Mouse (Mus musculus) heart, embryonic 15.5 days (tissue): ENCODE measurements around the gene Rab13. TPM values are rescaled to one million over a fixed set of nuclear protein-coding genes. Genes with fewer than 3 reads are reported as not detected.

ENCODE experiments used
- ATAC-seq: fragments of 200-750 bp; cut with Nextera tagmentation; replicated peaks from 2 replicates; pipeline ENCODE4 v1.8.0; 2017; ENCODE audit warnings: low read depth, moderate TSS enrichment; ENCODE audit not compliant: insufficient number of reproducible peaks, insufficient read depth, low FRiP score
- H3K27ac ChIP-seq: fragments of 300-500 bp; sonication (generic); 2 replicates; pipeline ENCODE4 v1.5.1; 2015; ENCODE audit warnings: mild to moderate bottlenecking, inconsistent platforms
- H3K27me3 ChIP-seq: fragments of 300-500 bp; sonication (generic); 2 replicates; pipeline ENCODE4 v1.6.1; 2015; ENCODE audit warnings: inconsistent platforms
- H3K36me3 ChIP-seq: fragments of 300-500 bp; sonication (generic); 2 replicates; pipeline ENCODE4 v1.6.1; 2015; ENCODE audit warnings: mild to moderate bottlenecking, inconsistent platforms
- H3K4me1 ChIP-seq: fragments of 300-500 bp; sonication (generic); replicated peaks from 2 replicates; pipeline ENCODE4 v1.6.1; 2015; ENCODE audit warnings: inconsistent platforms
- H3K4me2 ChIP-seq: fragments of 300-500 bp; sonication (generic); 2 replicates; pipeline ENCODE4 v1.6.1; 2015; ENCODE audit warnings: inconsistent platforms, mild to moderate bottlenecking, moderate library complexity
- H3K4me3 ChIP-seq: fragments of 300-500 bp; sonication (generic); 2 replicates; pipeline ENCODE4 v1.5.1; 2015; ENCODE audit warnings: mild to moderate bottlenecking, inconsistent platforms
- H3K9ac ChIP-seq: fragments of 300-500 bp; sonication (generic); 2 replicates; pipeline ENCODE4 v1.6.1; 2015; ENCODE audit warnings: mild to moderate bottlenecking, inconsistent platforms
- H3K9me3 ChIP-seq: fragments of 300-500 bp; sonication (generic); replicated peaks from 2 replicates; pipeline ENCODE4 v1.6.1; 2016; ENCODE audit warnings: inconsistent platforms
- WGBS: fragments of 180-500 bp; shearing (Covaris S2); methylation state at CpG from one replicate; pipeline ENCODE4 v1.1.7; 2015; ENCODE audit warnings: mixed read lengths; 5-methylcytosine and 5-hydroxymethylcytosine counted together
- polyA plus RNA-seq: library from polyadenylated mRNA; unstranded; fragments of >200 nt; fragmentation: Nextera tagmentation; extraction: Ambion mirVana; gene quantifications from 2 replicates; pipeline ENCODE4 v1.2.1, GENCODE M21; 2015

Rab13 gene
- 22.1 and 24.0 TPM in 2 replicates for polyA plus RNA-seq

DNA sequence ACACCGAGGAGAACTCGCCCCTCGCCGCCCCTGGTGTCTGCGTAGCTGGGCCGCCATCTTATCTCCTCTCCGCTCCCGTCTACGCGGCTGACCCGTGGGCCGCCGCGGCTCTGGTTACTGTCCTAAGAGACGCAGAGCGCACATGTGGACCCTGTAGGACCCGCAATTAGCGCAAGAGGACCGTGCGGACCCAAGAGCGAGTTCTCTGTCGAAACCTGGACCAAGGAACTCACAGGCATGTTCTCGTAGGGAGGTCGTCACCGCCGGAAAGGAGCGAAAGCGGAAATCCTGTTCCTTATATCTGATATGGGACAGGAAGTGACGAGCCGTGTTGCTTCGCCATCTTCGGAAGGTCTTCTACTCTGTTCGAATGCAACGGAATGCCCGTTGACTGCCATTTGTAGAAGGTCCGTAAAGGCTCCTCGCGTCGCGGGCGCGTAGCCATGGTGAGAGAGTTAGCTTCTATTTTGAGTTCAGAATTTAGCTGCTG is at the start of gene Rab13, which contains the start of gene Rps27:
Gene Rab13, plus strand, starts transcription at position 319 of the 490 bp plus-strand sequence.
Gene Rps27, minus strand, starts transcription at position 275 of the 490 bp plus-strand sequence.
- peak; percentile 93 for ATAC-seq
- Histone ChIP-seq H3K4me1 (peaks cover 33% of the 10 kb centered on the region), H3K27ac (peak within 1 kb of the TSS; percentile 91), H3K9me3 (no peaks in the 10 kb centered on the region), H3K9ac (peak within 1 kb of the TSS; percentile 89), H3K27me3 (no peaks in the 10 kb centered on the region), H3K4me2 (peak within 1 kb of the TSS; percentile 93), H3K36me3 (peaks cover 39% of the 10 kb centered on the region), H3K4me3 (peak within 1 kb of the TSS; percentile 94)
- WGBS: under 1% methylated on average over 42 of the region's 42 CpGs

DNA sequence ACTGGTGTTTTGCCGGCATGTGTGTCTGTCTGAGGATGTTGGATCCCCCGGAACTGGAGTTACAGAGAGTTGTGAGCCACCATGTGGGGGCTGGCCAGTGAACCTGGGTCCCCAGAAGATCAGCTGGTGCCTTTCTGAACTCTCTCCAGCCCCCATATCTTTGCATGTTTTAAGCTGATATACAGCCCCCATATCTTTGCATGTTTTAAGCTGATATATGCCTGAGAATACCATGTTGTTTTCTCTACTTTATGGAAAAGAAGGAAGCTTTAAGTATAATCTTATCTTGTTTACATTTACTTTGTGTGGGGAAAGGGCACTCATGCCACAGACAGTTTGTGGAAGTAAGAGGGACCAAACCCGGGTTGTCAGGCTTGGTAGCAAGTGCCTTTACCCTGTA is 33.9 kb upstream of the Rab13 start:
- 61% methylated on average over 3 of the region's 3 CpGs for WGBS
- Histone ChIP-seq H3K27me3 (no peaks in the 10 kb centered on the region), H3K4me2 (no peak overlapping the region), H3K27ac (no peak overlapping the region), H3K4me3 (no peak overlapping the region), H3K9ac (no peak overlapping the region), H3K9me3 (no peaks in the 10 kb centered on the region), H3K36me3 (no peaks in the 10 kb centered on the region), H3K4me1 (no peaks in the 10 kb centered on the region)
- ATAC-seq: no peak

DNA sequence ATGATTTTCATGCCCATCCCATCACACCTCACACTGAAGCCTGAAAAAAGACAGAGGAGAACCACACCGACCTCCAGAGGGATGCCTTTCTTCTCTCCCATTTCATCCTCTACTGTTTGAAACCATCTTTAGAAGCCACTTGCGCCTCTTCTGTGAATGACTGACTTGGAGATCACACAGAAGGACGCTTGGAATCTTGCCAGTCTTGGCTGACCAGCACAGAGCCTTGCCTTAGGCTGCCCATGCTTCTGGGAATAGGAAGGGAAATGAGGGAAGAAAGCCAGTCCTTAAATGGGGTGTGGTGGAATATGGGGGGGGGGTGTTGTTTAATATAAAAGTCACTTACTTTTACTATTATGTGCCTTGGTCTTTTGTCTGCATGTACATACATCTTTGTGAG is 29.9 kb upstream of the Rab13 start:
- ATAC-seq: no peak
- H3K9me3 ChIP-seq: no peaks in the 10 kb centered on the region
- no peak overlapping the region for H3K27ac ChIP-seq
- H3K4me2 ChIP-seq: no peak overlapping the region
- no peaks in the 10 kb centered on the region for H3K36me3 ChIP-seq
- H3K9ac ChIP-seq: no peak overlapping the region
- H3K4me3 ChIP-seq: no peak overlapping the region
- H3K4me1 ChIP-seq: no peaks in the 10 kb centered on the region
- 58% methylated on average over 3 of the region's 3 CpGs for WGBS
- no peaks in the 10 kb centered on the region for H3K27me3 ChIP-seq

DNA sequence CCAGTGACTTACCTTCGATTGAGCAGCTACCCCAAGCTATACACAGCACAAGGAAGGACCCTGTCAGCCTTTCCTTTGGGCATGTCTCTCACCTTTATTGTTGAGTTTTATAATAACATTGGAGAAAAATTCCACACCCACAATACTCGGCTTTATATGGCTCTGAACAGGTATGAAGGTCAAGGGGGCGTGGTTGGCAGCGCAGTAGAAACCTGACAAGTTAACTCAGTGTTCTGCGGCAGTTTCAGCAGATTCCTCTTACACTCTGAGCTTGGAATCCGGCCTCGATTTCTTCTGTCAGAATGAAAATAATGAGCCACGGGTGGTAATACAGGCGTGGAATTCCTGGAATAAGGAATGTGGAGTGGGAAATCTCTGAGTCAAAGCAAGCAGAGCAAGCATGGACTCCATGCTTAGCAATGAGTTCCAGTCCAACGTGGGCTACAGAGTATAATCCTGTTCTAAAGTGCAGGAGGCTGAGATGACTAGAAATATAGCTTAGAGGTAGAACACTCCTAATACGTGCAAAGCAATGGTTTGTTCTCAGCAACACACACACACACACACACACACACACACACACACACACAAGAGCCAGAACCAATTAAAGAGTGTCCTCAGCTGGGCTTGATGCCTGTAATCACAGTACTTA is 22.5 kb upstream of the Rab13 start:
- no peaks in the 10 kb centered on the region for H3K9me3 ChIP-seq
- no peak overlapping the region for H3K4me2 ChIP-seq
- no peak overlapping the region for H3K27ac ChIP-seq
- no peak overlapping the region for H3K4me3 ChIP-seq
- no peak overlapping the region for H3K9ac ChIP-seq
- WGBS: 68% methylated on average over 11 of the region's 11 CpGs
- no peaks in the 10 kb centered on the region for H3K4me1 ChIP-seq
- no peaks in the 10 kb centered on the region for H3K27me3 ChIP-seq
- no peaks in the 10 kb centered on the region for H3K36me3 ChIP-seq
- no peak for ATAC-seq

DNA sequence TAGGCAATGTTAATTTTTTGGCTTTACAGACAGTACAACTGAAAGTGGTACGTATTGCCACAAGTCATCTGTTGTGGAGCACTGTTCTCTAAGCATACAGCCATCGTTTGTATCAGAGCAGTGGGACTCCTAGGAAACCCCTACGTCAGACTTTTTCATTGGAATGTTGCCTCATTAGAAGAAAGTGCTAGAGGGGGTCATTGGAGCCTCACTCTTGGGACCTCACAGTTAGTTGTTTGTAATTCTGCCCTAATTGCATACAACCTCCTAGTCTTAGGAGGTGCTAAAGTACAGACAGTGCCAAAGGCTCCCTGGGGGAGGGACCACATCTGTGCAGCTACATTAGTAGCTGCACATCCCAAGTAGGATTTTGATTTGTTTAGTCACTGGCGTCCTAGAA is 18.7 kb upstream of the Rab13 start:
- no peaks in the 10 kb centered on the region for H3K9me3 ChIP-seq
- no peaks in the 10 kb centered on the region for H3K4me1 ChIP-seq
- no peaks in the 10 kb centered on the region for H3K36me3 ChIP-seq
- no peak for ATAC-seq
- no peak overlapping the region for H3K4me3 ChIP-seq
- H3K4me2 ChIP-seq: no peak overlapping the region
- H3K9ac ChIP-seq: no peak overlapping the region
- H3K27me3 ChIP-seq: no peaks in the 10 kb centered on the region
- 64% methylated on average over 4 of the region's 4 CpGs for WGBS
- no peak overlapping the region for H3K27ac ChIP-seq

DNA sequence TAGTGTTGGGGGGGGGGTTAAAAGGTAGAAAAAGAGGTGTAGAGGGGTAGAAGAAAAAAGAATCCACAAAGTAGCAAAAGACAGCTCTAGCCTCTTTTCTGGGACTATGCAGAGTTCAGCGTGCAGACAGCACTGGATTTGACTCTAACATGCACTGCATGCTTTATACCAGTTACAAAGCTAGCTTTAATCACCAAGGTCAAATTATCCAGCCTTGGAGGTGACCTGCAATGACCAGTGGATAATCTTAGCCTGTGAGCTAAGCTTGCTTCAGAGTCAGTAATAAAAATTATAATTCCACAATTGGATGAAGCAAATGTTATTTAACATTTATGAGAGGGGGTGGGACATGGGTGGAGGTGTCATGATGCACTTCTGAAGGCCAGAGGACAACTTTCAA is 17.9 kb upstream of the Rab13 start:
- H3K27ac ChIP-seq: no peak overlapping the region
- no peak overlapping the region for H3K9ac ChIP-seq
- no peaks in the 10 kb centered on the region for H3K36me3 ChIP-seq
- no peaks in the 10 kb centered on the region for H3K4me1 ChIP-seq
- no peak for ATAC-seq
- H3K9me3 ChIP-seq: no peaks in the 10 kb centered on the region
- no peak overlapping the region for H3K4me3 ChIP-seq
- 54% methylated on average over 1 of the region's 1 CpGs for WGBS
- H3K27me3 ChIP-seq: no peaks in the 10 kb centered on the region
- no peak overlapping the region for H3K4me2 ChIP-seq

DNA sequence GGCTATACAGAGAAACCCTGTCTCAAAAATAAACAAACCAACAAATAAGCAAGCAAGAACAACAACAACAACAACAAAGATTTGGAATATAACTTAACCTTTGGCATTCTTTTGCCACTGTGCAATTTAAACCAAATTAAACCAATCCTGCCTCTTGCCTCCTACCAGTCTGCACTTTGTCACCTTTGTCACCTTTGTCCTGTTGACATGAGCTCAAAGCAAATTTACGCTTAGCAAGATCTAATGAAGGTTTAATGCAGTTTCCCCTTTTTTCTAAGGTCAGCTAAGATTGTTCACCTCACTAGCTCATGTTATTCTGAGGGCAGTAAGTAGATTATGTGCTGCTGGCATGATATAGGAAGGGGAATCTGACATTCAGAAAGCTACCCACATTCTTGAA is 15.9 kb upstream of the Rab13 start:
- no peaks in the 10 kb centered on the region for H3K27me3 ChIP-seq
- no peak overlapping the region for H3K27ac ChIP-seq
- H3K36me3 ChIP-seq: no peaks in the 10 kb centered on the region
- H3K4me1 ChIP-seq: no peaks in the 10 kb centered on the region
- H3K9me3 ChIP-seq: no peaks in the 10 kb centered on the region
- no peak for ATAC-seq
- H3K9ac ChIP-seq: no peak overlapping the region
- H3K4me2 ChIP-seq: no peak overlapping the region
- no peak overlapping the region for H3K4me3 ChIP-seq
- 37% methylated on average over 1 of the region's 1 CpGs for WGBS

DNA sequence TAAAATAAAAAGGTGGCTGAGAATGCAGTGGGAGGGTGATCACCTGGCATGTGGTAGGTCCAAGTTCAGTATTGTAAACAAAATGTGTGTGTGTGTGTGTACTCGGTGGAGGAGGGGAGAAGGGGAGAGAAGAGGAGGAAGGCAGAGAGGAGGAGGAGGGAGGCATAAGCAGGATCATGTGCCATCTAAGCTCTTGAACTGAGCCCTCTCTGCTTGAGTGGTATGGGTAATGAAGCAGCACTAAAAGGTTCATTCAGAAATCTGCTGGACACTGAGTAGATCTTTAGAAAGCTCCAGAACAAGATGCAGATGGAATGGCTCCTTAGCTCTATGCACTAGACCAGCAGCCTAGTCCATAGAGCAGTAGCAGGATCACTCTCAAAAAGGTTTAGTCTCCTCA is 10.6 kb upstream of the Rab13 start:
- no peak for ATAC-seq
- H3K9me3 ChIP-seq: no peaks in the 10 kb centered on the region
- H3K36me3 ChIP-seq: no peaks in the 10 kb centered on the region
- no peak overlapping the region for H3K9ac ChIP-seq
- H3K4me1 ChIP-seq: peaks cover 4% of the 10 kb centered on the region; the same call in 1 of the 2 replicates
- H3K27me3 ChIP-seq: no peaks in the 10 kb centered on the region
- no peak overlapping the region for H3K4me2 ChIP-seq
- WGBS: 44% methylated on average over 1 of the region's 1 CpGs
- no peak overlapping the region for H3K27ac ChIP-seq
- H3K4me3 ChIP-seq: no peak overlapping the region

DNA sequence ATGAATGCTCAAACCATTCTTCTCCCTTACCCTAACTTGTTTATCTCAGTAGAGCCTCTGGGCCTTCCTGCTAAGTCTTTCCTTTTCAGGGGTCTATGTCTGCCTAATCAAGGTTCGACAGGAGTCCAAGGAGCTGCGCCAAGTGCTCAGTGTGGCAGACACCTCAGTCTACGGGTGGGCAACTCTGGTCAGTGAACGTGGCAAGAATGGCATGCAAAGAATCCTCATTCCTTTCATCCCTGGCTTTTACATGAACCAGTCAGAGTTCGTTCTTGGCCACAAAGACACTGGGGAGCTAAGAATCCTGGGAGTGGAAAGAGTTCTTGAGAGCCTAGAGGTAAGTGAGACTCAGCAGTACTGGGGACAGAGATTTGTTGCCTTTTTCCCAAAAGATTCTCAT is 9.9 kb upstream of the Rab13 start:
- H3K36me3 ChIP-seq: peaks cover 3% of the 10 kb centered on the region
- no peaks in the 10 kb centered on the region for H3K27me3 ChIP-seq
- no peaks in the 10 kb centered on the region for H3K9me3 ChIP-seq
- H3K9ac ChIP-seq: no peak overlapping the region
- H3K4me2 ChIP-seq: no peak overlapping the region
- peak; percentile 66 for ATAC-seq
- WGBS: 24% methylated on average over 5 of the region's 5 CpGs
- H3K27ac ChIP-seq: peak overlapping the region; percentile 22
- peaks cover 5% of the 10 kb centered on the region; the same call in 1 of the 2 replicates for H3K4me1 ChIP-seq
- H3K4me3 ChIP-seq: no peak overlapping the region

DNA sequence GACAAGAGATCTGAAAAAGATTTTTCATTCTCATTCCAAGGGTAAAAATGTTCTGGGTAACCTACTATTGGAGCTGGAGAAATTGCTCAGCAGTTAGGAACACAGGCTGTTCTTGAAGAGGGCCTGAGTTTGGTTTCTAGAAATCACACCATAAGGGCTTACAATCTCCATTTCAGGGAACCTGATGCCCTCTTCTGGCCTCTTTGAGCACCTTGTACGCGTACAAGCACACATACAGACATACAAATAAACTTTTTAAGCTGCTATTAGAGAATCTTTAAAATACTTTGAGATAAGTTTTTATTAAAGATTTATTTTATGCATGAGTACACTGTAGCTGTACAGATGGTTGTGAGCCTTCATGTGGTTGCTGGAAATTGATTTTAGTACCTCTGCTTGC is 8.9 kb upstream of the Rab13 start:
- 96% methylated on average over 2 of the region's 2 CpGs for WGBS
- no peak overlapping the region for H3K4me2 ChIP-seq
- peaks cover 9% of the 10 kb centered on the region for H3K4me1 ChIP-seq
- H3K36me3 ChIP-seq: peaks cover 11% of the 10 kb centered on the region
- no peaks in the 10 kb centered on the region for H3K9me3 ChIP-seq
- H3K9ac ChIP-seq: no peak overlapping the region
- ATAC-seq: no peak
- H3K27ac ChIP-seq: no peak overlapping the region
- no peak overlapping the region for H3K4me3 ChIP-seq
- H3K27me3 ChIP-seq: no peaks in the 10 kb centered on the region

DNA sequence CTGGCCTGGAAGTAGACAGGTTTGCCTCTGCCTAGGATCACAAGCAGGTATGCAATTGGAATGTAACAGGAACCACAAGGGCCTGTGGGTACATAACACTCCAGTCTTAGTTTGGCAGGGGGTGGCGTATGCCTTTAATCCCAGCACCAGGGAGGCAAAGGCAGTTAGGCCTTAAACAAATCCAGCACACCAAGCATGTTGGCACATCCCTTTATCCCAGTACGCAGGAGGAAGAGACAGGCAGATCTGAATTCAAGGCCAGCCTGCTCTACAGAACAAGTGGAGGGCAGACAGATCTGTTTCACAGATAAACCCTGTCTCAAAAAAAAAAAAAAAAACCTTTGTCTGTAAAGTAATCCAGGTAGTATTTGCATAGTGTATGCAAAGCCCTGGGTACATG is 4.8 kb upstream of the Rab13 start:
- 74% methylated on average over 2 of the region's 2 CpGs for WGBS
- no peak overlapping the region for H3K4me3 ChIP-seq
- no peak overlapping the region for H3K9ac ChIP-seq
- H3K27me3 ChIP-seq: no peaks in the 10 kb centered on the region
- H3K9me3 ChIP-seq: no peaks in the 10 kb centered on the region
- peaks cover 30% of the 10 kb centered on the region for H3K4me1 ChIP-seq
- ATAC-seq: no peak
- peak overlapping the region; percentile 13; the same call in 1 of the 2 replicates for H3K27ac ChIP-seq
- no peak overlapping the region for H3K4me2 ChIP-seq
- H3K36me3 ChIP-seq: peaks cover 40% of the 10 kb centered on the region

DNA sequence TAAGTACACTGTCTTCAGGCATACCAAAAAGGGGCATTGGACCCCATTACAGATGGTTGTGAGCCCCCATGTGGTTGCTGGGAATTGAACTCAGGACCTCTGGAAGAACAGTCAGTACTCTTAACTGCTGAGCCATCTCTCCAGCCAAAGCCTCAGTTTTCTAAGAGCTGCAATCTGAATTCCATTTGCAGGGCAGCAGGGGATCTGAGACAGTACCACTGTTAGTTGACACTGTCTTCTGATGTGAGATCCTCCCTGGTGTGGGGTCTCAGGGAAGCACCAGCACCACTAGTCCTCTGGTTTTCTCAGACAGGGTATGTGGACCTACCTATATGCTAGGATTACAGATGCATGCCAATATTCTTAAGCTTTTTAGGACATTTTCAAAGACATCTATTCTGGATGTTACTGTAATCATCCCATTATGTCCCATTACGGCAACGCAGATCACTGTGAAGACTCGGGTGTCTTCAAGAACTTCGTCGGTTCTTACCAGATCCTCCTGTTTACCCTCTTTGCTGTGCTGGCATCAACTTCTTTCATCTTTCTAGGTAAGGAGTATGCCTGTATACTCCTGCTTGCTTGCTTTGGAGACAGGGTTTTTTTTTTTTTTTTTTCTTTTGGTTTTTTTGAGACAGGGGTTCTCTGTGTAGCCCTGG is 3.5 kb upstream of the Rab13 start:
- no peak overlapping the region for H3K4me3 ChIP-seq
- no peak for ATAC-seq
- H3K27ac ChIP-seq: no peak overlapping the region
- H3K36me3 ChIP-seq: peaks cover 40% of the 10 kb centered on the region
- H3K4me2 ChIP-seq: no peak overlapping the region
- WGBS: 89% methylated on average over 5 of the region's 5 CpGs
- no peaks in the 10 kb centered on the region for H3K9me3 ChIP-seq
- peaks cover 33% of the 10 kb centered on the region for H3K4me1 ChIP-seq
- no peaks in the 10 kb centered on the region for H3K27me3 ChIP-seq
- no peak overlapping the region for H3K9ac ChIP-seq
